Mouse (Mus musculus): ENCODE data around the gene Banp.

The Banp gene

DNA sequence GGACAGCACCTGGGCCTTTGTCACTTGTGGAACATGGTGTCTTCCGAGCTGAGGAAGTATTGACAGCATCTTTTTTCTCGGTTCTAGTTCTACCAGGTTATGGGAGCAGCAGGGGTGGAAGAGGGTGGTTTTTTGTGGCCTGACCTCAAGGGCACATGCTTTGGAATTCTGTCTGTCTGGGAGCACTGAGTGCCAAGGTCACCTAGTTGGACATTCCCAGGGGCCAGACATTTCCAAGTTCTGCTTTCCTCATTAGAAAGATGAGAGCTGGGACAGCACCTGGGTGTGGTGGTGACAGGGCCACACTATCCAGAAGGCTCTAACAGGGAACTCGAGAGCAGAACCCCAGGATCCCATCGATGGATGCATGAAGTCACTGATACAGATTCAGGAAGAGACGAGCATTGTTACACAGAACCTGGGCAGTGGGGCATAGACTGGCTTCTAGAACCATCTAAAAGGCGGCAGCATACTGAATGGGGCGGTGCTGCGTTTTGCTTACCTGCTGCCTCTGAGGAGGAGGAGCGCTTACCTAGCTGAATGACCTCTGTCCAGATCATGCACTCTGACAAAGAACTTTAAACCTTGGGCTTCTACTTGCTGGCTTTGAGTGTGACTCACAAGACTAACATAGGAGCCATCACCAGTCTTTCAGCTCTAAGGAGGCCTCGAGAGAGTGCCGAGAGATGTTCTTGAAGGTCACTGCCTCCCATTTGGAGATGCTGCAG, 31.4 kb downstream of the Banp start:
- DNase-seq (ENCODE audit: low spot score in 2 of 2), result no peak

DNA sequence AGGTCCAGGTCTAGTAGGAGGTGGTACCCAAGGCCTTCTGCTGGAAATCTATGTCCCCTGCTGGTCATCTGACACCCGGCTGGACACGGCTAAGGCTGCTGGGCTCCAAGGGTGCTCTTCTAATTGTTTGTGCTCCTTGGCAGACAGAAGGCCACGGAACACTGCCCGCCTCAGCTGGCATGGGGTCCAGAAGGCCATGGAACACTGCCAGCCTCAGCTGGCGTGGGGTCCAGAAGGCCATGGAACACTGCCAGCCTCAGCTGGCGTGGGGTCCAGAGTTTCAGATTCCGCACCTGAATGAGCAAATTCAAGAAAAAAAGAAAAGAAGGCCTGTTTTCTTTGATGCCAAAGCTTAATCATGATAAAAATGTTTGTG, 32.0 kb downstream of the Banp start:
- no peak for DNase-seq (ENCODE audit: low spot score in 2 of 2)

DNA sequence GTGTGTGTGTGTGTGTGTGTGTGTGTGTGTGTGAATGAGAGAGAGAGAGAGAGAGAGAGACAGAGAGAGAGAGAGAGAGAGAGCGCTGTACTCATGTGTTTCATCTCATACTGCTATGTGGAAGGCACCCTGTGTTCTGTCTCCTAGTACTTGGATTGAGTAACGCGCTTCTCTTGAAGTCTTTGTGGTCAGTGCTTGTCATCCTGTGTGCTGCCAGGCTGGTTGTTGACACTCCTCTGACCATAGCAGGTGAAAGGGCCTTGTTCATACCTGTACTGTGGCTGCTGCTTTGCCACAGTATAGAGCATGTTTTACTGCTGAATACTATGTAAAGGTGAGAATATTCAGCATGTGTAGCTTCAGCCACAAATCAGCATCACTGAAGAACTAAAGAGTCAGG, 36.1 kb downstream of the Banp start:
- no peak for DNase-seq (ENCODE audit: low spot score in 2 of 2)

DNA sequence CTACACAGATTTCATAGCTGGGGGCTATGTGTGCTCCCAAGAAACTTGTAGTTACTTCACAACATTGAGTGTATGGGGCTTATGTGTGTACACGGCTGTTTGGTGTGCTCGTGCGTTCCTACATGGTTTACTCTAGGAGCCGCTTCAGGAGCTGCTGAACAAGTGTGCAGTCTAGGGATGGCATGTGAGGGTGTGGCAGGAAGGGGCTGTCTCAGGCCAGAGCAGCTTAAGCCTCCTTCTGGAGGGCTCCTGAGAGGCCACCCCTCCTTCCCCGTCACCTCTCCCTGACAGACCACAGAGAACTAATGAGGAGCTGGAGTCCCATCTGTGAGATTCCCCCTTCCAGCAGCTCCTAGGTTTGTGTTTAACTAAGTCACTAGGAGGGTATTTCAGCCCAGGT, 38.3 kb downstream of the Banp start:
- DNase-seq (ENCODE audit: low spot score in 2 of 2), result no peak

DNA sequence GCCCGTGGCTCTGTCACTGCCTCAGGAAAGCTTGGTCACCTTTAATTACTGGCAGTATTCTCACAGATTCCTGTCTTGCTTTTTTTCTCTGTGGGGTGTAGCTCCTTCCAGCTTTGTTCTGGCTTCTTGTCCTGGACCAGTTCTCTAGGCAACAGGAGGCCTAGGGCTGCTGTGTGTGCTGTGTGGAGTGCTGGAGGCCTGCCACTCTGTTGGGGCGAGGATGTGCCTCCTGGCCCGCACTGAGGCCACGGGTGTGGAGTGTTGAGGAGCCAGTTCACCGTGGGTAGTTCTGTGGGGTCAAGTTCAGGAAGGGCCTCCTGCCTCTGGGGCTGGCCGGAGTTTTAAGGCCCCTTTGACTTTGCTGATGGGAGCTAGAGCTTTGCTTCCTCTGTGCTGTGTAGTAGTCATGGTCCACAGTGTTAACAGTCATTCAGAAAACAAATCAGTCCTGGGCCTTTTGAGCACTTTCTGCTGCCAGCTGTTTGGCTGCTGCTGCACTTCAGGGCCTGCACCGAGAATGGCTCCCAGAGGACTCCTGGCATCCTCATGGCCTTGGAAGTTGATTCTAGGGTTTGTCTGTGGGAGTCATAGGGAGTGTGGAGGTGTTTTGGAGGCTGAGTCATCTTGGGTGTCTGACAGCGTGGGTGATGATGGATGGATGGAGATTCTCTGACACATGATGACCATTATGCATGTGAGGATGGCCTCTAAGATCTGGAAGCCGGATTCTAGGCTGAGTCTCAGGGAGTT, 41.1 kb downstream of the Banp start:
- DNase-seq (ENCODE audit: low spot score in 2 of 2), result no peak

DNA sequence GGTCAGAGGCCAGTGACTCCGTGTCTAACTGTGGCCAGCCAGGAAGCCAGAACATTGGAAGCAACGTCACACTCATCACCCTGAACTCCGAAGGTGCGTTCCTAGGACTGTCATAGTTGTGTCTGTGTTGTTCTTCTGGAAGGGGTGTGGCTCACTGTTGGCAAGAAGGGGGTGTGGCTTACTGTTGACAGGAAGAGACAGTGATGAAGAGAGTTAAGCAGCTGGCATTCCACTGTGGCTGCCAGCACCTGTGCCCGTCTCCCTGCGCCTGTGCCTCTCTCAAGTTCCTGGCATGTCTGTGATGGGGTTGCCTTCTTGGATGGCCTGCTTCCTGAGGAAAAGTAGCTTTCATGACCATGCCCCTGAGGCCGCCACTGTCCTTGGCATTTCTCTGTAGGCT, 42.1 kb downstream of the Banp start:
- no peak for DNase-seq (ENCODE audit: low spot score in 2 of 2)

DNA sequence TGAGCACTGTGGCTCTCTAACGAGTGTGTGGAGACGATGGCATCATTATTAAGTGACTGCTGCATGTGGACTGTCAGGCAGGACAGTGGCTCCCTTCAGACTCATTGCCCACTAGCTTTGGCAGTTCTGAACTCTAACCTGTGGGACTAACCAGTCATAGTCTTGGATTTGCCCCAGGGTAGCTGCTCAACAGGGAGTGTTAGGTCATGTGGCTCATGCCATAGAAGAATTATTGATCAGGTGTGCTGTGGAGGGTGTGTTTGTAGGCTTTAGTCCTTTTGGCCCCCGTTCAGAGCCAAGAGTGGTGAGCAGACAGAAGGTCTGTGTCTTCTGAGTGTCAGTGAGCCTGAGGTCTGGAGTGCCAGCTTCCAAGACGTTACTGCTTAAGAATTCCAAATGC, 43.4 kb downstream of the Banp start:
- DNase-seq (ENCODE audit: low spot score in 2 of 2), result no peak

- no peak for DNase-seq (ENCODE audit: low spot score in 2 of 2)
Measured at GRCm38 (mm10) chr8:121995112-121995511, 45.6 kb downstream of the Banp start.

GRCm38 (mm10) chr8:121995895-121996294, 46.3 kb downstream of the Banp start:
- DNase-seq (ENCODE audit: low spot score in 2 of 2), result no peak

- no peak for DNase-seq (ENCODE audit: low spot score in 2 of 2)
Measured at GRCm38 (mm10) chr8:121998631-121999030, 49.1 kb downstream of the Banp start.

GRCm38 (mm10) chr8:121999211-121999610, 49.7 kb downstream of the Banp start:
- no peak for DNase-seq (ENCODE audit: low spot score in 2 of 2)

DNA sequence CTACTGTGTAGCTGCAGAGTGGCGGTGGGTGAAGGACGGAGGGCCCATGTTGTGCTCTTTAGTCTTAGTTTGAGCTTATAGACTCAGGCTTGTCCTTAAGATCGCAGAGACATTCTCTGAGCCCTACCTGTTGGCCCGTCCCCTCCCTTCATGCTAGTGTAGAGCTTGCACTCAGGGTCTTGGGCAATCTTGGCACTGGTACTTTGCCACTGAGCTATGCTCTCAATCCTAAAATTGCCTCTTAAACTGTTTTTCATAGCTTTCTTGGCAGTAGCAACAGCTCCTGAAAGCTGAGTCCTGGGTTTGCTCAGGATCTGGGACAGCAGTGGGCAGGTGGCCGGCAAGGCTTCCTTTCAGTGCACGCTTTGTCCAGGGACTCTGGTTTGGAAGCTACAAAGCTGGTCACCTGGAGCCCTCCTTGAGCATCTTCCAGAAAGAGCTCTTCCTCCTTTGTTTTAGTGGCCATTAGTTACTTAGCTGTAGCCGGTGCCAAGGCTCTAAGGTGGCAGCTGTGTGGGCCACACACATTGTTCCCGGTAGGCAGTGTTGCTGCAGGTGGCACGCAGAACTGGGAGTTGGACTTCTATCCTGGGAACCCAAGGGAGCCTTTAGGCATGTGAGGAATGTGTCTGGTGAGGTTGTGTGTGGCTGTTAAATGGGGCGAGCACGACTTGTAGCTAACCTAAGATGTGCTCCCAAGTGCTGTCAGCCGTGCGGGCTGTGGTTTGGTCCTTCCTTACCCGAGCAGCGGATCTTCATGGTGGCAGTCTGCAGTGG, 52.0 kb downstream of the Banp start:
- no peak for DNase-seq (ENCODE audit: low spot score in 2 of 2)

DNA sequence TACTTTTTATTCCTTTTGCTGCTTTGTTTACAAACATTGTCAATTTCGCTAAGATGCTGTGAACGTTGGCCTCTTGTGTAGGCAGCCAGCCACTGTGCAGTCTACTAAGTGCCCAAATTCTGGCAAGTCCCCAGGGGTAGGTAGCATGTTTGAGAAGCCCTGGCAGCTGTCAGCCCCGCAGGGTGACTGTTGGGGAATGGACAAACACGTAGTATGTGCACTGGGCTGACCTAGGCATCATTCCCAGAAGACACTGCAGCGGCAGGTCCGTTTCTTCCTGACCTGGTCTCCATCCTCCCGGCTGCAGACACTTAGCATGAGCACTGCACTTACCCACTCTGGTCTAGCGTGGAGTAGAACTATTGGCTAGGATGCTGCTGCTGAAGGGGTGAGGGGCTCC, 54.1 kb downstream of the Banp start:
- DNase-seq (ENCODE audit: low spot score in 2 of 2), result no peak

- DNase-seq (ENCODE audit: low spot score in 2 of 2), result no peak
Measured at GRCm38 (mm10) chr8:122004131-122004530, 54.6 kb downstream of the Banp start.

DNA sequence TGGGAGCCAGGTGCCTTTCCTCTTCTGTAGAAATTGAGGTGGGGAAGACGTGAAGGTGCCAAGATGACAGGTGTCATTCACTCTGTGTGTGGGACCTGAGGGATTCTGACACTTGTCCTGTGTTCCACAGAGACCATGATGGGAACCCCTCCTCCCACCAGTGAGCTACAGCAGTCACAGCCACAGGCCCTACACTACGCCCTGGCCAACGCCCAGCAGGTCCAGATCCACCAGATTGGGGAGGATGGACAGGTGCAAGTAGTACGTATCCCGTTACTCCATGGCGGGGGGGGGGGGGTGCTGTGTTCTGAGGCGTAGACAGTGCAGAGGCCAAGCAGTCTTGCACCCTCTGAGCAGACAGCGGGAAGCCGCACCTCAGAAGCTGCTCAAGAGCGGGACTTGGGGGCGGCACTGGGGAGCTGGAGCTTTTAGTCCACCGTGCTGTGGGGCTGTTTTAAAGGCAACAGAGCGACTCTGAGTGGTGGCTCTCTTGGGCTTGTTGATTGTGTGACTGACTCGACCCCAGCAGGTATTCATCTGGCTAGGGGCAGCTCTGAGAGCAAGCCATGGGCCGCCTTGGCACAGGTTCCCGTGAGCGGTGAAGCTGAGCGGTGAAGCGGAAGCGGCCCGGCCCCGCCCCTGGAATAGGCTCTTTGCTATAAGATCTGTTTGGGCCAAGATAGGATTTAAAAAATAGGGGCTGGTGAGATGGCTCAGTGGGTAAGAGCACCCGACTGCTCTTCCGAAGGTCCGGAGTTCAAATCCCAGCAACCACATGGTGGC, 56.1 kb downstream of the Banp start:
- DNase-seq (ENCODE audit: low spot score in 2 of 2), result no peak

- DNase-seq (ENCODE audit: low spot score in 2 of 2), result no peak
Measured at GRCm38 (mm10) chr8:122006688-122007484, 57.3 kb downstream of the Banp start.

DNA sequence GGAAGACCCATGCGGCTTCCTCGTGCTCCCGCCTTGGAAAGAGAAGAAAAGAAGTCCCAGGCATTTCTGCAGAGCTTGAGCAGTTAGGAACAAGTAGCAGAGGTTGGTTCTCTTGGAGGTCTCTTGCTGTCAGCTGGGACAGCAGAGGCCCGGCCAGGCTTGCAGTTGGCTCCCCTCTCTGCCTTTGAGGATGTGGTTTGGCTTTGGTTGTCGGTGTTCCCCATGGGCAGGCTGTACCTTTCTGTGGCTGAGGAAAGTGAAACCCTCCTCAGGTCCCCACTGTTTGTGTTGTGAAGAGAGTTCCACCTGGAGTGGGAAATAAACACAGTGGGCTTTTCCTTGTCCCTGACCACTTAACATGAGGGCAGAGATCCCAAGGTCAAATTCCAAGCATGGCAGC, 58.8 kb downstream of the Banp start:
- no peak for DNase-seq (ENCODE audit: low spot score in 2 of 2)

DNA sequence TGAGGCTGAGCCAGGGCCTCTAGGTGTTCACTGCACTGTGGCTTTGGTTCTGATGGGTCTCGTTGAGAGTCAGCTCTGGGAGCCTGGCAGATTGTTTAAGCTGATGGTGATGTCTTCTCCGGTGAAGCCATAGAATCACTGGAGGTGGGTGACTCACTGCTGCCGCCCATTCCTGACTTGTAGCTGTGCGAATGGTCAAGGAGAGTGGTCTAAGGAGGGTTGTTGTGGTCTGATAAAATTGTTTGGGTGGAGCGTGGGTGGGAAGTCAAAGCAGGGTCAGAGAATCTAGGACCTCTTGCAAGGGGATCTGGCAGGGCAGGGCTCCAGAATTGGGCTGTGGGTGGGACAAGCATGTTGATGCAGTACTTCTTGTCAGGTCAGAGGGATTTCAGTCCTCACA, 61.1 kb downstream of the Banp start:
- DNase-seq (ENCODE audit: low spot score in 2 of 2), result no peak

DNA sequence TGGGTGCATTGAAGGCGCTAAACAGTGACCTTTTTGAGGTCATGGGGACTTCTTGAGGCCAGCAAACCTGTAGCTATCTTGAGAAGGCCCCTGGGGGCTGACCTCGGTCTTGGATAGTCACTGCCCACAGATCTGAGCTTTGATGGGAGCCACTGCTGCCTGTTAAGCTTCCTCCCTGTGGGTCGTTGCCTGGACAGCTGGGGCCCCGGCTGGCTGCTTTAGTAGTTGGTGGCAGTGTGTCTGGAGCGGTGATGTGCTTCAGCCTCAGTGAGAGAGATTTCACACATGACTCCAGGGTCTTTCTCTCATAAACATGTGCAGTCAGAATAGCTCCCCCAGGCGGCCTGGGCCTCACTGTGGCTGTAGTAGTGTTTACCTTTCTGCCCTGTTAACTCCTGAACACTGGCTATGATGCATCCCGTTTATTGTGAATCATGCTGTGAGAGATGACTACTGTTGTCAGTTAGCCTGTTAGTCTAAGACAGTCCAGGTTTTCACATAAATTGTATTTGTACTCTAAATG, 61.6 kb downstream of the Banp start:
- DNase-seq (ENCODE audit: low spot score in 2 of 2), result no peak

- DNase-seq (ENCODE audit: low spot score in 2 of 2), result no peak
Measured at GRCm38 (mm10) chr8:122014606-122015005, 65.1 kb downstream of the Banp start.
